Mouse (Mus musculus) bone marrow, adult 2 months (tissue): ENCODE data around the gene Trmt61a.

ENCODE experiments used
- CTCF ChIP-seq: fragments of 200-500 bp; IDR thresholded peaks from 2 replicates; pipeline ENCODE4 v1.5.1; 2011; ENCODE audit warnings: low read length, control low read depth; ENCODE audit not compliant: control insufficient read depth, insufficient read depth
- POLR2A ChIP-seq: fragments of 200-500 bp; IDR thresholded peaks from 2 replicates; pipeline ENCODE4 v1.6.1; 2011; ENCODE audit warnings: low read depth, mild to moderate bottlenecking, control low read depth, low read length, borderline replicate concordance; ENCODE audit not compliant: control insufficient read depth

DNA sequence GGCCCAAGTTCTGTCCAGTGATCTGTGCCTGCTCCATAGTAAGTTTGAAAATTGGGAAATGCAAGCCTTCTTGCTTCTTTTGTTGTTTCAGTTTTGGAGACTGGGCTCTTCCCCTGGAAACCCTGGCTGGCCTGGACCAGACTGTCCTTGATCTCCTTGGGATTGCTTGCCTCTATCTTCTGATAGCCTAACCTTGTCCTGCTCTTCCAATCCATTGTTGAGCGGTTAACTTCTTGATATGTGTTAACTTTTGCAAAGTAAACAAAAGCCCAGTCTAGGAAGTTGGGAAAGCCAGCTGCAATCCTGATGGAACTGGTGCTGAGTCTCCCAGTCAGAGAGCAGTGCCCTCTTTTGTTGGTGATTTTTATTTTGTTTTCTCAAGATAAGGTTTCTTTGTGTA lies 50.1 kb downstream of the Trmt61a start:
- TF ChIP-seq CTCF (no peak), POLR2A (no peak)
